Mouse (Mus musculus): ENCODE data around the gene Cacnb4.

Cacnb4 gene

DNA sequence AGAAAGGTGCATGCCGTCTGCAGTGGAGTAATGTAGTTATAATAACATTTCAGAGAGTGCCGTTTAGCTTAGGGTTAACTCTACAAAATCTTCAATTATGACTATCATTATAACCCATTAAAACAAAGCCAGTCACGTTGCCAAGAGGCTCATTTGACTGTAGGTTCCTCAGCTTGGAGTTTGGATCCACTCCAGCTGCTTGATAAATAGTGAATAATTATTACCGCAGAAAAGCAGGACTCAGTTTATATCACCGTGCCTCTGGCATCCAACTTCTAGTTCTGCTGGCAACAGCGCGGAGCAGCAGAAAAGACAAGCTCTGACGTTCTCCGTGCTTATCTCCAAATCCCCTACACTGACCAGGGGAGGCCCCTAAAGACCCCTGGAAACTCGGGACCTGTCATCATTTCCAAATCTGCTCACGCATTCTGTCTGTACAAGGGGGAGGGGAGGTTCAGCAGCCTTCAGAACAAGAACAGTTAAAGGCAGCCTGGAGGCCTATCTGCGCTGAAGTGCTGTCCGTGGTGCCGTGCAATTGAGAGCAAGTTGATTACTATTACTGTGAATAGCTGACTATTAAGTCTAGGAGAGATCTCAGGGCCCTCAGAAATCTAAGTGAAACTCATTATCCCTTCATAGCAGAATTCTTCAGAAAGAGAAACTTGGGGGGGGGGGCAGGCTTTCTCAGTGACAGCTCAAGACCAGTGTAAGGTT lies 240.6 kb downstream of the Cacnb4 start:
- in situ Hi-C loops (cut with MboI; ENCODE audit: unreplicated experiment in 2 of 2) = no loop called here

DNA sequence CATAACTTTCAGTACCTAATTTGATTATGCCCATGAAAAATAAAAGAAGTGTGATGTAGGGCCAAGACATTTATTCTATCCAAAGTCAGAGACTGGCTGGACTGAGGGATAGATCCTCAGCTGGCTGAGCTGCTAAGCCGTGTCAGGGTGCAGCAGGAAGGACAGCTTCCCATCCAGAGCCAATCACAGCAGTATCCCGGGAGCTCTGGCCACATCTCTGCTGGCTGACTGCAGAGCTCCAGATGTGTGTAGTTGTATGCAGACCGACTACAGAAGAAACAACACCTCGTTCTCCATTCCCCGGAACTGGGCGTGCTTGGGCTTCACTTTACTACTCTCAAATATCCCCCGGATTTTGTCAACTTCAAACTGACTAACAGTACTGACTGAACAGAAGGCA lies 243.3 kb downstream of the Cacnb4 start:
- in situ Hi-C loops (cut with MboI; ENCODE audit: unreplicated experiment in 2 of 2) = no loop called here

DNA sequence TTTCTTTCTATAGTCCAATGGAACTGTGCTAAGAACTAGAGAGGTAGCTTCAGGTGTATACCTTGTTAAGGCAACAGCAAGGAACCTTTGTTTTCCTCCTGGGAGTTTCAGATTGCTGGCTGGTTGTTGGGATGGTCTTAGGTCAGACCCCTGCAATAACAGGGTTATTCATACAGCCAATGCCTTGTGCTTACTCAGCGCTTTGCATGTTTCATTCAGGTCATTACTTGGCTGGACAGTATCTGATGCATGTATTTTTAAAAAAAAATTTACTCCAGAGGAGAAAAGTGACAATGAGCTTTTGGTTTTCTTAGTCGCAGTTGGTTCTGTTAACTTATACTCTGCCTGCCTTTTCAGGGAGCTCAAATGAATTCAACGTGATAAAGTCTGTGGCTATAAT lies 249.2 kb downstream of the Cacnb4 start:
- in situ Hi-C loops (cut with MboI; ENCODE audit: unreplicated experiment in 2 of 2) = loop anchor here in 1 of 2 experiments (5.0 to 10.0 kb wide), 2 partner anchors 495 to 767 kb away; partner anchors contain the start of genes Arl6ip6 and Prpf40a

DNA sequence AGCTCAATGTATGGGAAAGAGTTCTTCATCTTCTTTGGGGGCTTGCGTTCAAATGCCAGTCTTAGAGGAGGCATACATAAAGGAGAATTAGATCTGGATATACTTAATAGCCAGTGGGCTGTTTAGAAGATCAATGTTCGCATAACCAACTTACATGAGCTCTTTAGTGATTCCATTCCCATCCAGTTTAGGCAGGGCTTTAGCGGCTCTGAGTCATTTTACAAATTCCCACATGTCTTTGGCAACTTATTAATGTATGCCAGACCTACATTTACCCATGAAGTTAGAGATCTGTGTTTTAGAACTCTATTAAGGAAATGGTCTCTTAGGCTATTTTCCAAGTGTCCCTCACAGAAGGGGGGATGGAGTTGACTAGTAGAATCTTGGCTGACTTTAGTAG lies 250.6 kb downstream of the Cacnb4 start:
- in situ Hi-C loops (cut with MboI; ENCODE audit: unreplicated experiment in 2 of 2) = loop anchor here in 1 of 2 experiments (5.0 to 10.0 kb wide), 2 partner anchors 494 to 769 kb away; partner anchors contain the start of genes Arl6ip6 and Prpf40a

DNA sequence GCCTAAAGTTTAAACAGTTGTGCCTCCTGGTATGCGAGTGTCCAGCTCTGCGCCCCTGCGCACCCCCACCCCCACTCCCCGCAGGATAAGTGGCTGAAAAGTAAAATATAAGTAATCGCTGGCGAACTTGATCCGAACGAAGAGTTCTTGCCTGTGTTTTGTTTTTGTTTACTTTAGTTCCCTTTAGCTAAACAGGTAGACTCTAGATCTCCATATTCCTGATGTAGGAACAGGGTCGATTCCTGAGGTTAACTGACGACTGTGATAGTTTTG lies 251.2 kb downstream of the Cacnb4 start:
- in situ Hi-C loops (cut with MboI; ENCODE audit: unreplicated experiment in 2 of 2) = loop anchor here in 1 of 2 experiments (5.0 to 10.0 kb wide), 2 partner anchors 493 to 769 kb away; partner anchors contain the start of genes Arl6ip6 and Prpf40a

DNA sequence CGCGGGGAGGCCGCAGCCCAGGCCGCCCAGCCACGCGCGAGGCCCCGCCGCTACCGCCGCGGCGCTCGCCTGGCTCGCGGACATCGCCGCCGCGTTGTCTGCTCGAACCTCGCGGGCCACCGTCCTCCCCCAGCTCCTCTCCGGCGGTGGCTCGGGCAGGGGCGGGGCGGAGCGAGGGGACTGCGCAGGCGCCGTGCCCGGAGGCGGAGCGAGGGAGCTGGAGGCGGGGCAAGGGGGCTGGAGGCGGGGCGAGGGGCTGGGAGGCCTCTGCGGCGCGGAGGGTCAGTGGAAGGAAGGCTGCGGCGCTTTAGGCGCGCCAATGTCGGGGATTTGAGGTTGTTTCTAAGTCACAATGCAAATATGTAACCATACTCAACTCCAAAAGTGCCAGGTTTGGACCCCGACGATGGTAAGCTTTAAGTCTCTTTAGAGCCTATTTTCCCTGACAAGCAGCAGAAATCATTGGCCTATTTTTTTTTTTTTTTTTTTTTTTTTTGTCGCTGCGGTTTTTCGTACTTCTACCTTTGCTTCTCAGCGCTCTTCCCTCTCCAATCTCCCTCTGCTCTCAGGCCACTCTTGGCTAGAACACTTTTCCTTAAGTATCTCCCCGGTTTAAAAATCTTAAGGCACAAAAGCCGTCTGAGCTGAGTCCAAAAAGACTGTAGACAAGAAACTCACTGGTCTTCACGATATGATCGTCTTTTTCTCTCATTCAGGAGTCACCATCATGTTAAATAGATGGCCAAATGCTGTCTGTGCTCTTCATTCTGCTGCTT lies 251.7 kb downstream of the Cacnb4 start, which contains the start of gene Arl5a:
Arl5a (minus strand) TSS at position 155 of the 776 bp plus-strand sequence.
- in situ Hi-C loops (cut with MboI; ENCODE audit: unreplicated experiment in 2 of 2) = loop anchor here (5.0 to 25.0 kb wide), 7 partner anchors 312 to 1588 kb away; partner anchors contain the start of genes Arl6ip6 (in 2 of the 2), Prpf40a (in 2 of the 2) and Stam2 (in 2 of the 2)

DNA sequence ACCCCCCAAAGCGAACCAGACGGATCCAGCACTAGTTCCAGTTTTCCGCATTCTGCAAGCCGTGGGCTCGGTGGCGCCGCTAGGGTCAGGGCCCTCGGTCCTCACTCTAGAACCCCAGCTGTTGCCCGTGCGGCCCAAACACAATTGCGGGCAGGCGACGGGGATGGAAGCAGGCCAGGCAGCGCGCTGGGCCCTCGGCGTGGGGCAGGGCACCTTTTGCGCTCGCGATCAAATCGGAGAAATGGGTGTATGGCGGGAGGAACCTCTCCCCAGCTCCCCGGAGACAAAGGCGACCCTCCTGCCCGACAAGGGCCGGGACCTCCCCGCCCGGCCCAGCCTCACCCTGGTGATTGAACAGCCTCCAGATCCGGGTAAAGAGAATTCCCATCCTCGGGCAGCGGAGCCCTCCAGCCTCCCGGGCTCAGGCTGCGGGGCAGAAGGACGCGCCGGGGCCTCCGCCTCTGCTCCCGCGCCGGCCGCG lies 252.3 kb downstream of the Cacnb4 start:
- in situ Hi-C loops (cut with MboI; ENCODE audit: unreplicated experiment in 2 of 2) = loop anchor here (10.0 to 25.0 kb wide), 6 partner anchors 312 to 1587 kb away; partner anchors contain the start of genes Arl6ip6 (in 2 of the 2), Prpf40a (in 2 of the 2) and Stam2 (in 2 of the 2)

DNA sequence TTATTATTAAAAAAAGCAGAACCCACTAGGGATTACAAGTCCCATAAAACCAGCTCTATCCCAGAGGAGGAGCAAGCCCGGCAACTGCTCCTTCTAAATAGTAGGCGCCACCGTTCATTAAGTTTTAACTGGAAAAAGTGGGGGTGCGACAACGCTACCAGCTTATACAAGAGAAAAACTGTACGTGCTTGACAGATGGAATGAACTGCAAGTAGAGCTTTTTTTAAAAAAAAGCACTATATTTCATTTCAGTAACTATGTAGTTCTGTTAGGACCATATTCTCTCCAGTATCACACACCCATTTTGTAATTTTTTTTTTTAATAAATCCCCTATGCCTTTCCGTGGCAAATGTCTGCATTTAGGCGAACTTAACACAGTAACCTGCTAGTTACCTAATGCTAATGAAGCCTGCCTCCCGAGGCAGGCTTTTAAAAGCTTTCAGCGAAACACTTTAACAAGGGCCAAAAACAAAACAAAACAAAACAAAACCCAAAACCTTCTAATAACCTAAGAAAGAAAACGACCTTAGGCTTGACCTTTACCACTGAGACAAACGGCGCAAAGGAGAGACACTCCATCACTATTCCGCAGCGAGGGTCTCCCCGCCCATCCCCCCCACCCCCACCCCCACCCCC lies 252.9 kb downstream of the Cacnb4 start:
- in situ Hi-C loops (cut with MboI; ENCODE audit: unreplicated experiment in 2 of 2) = loop anchor here (10.0 to 25.0 kb wide), 6 partner anchors 311 to 1586 kb away; partner anchors contain the start of genes Arl6ip6 (in 2 of the 2), Prpf40a (in 2 of the 2) and Stam2 (in 2 of the 2)

DNA sequence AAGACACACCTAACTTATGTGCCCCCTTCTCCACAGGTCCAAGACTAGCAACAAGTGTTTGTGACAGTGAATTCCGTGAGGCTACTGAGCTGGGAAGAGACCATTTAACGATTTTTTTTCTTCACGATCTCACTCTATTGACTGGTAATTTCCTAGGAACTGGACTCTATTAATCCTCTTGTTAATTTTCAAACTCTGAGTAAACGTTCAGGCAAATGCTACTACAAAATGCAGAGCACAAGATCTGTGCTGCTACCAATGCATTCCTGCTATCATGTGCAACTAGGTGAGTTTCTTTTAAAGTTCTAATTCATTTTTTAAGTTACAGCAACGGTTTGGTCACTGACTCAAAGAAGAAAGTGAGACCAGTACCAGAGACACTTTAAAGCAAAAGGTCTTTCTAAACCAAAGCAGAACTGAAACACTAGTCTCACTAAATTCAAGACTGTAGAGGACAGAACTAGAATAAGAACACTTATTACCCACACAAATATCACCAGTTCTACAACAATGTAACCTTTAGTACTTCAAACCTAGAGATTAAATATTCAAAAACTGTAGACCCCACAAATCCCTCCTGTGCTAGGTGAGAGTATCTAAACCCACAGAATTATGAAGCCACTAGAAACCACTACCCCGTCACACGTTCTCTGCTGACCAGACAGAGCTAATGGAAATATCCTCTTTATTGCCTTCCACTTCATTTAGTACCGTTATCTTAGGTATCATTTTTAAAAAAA lies 253.6 kb downstream of the Cacnb4 start:
- in situ Hi-C loops (cut with MboI; ENCODE audit: unreplicated experiment in 2 of 2) = loop anchor here (10.0 to 25.0 kb wide), 6 partner anchors 311 to 1586 kb away; partner anchors contain the start of genes Arl6ip6 (in 2 of the 2), Prpf40a (in 2 of the 2) and Stam2 (in 2 of the 2)

DNA sequence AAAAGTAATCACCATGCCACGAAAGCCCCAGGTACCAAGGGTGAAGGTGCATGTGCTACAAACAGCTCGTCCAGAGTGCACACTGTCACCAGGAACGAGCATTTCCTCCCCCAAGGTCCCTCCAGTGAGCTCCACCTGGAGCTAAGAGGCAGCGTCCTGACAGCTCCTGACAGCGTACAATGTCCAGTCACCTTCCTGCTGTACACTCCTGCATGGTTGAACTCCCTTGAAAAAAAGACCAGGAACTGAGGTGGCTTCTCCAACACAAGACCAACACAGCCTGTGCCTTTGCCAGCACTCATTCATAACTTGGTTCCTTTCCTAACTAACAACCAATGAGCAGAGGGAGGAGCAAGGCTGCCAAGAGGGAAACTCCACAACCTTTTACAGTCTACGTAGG lies 255.4 kb downstream of the Cacnb4 start:
- in situ Hi-C loops (cut with MboI; ENCODE audit: unreplicated experiment in 2 of 2) = loop anchor here (10.0 to 25.0 kb wide), 6 partner anchors 309 to 1584 kb away; partner anchors contain the start of genes Arl6ip6 (in 2 of the 2), Prpf40a (in 2 of the 2) and Stam2 (in 2 of the 2)

DNA sequence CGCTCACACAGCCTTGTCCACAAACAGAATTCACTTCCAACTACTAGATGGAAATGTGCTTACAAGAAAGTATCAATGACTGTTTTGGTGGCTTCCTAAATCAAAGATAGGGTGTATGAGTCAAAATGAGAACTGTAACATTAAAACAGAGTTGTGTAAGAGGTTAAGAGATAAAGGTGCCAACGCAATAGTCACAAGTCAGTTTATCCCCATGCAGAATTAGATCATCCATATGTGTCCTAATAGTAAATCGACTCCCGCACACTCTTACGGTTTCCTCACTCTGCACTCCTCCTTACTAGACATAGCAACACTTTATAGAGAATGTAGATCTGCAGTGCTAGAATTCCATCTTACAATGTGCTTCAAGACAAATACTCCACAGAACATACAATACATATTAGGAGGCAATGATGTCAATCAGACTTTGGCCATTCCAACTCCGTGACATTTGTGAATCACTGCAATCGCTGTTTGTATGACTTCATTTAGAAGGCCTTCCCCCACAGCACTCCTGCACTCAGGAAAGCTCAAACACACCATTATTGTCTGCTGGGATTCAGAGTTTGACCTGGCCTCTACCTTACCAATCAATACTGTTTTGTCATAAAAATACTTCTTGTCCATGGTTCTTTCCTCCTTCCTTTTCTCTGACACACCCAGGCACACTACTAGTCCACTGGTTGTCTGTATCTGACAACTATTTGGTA lies 256.5 kb downstream of the Cacnb4 start:
- in situ Hi-C loops (cut with MboI; ENCODE audit: unreplicated experiment in 2 of 2) = loop anchor here (10.0 to 25.0 kb wide), 6 partner anchors 308 to 1583 kb away; partner anchors contain the start of genes Arl6ip6 (in 2 of the 2), Prpf40a (in 2 of the 2) and Stam2 (in 2 of the 2)

DNA sequence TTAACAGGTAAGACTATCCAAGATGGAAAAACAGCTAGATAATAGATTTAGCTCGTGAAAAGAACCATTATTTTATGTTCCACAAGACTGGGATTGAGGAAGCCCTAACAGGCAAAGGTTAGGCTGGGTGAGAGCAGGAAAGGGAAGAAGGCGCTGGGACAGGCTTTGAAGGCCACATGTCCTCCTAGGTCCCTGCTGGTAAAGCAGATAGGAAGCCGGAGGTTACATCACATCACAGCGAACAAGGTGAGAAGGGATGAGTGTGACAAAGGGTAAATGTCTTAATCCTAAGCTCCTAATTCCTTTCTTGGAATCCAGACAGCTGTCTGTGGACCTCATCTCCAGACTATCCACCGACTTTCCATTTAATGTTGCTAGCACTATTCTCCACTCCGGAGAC lies 257.3 kb downstream of the Cacnb4 start:
- in situ Hi-C loops (cut with MboI; ENCODE audit: unreplicated experiment in 2 of 2) = loop anchor here (10.0 to 25.0 kb wide), 6 partner anchors 307 to 1582 kb away; partner anchors contain the start of genes Stam2 (in 2 of the 2), Arl6ip6 (in 1 of the 2), Nmi (in 1 of the 2) and Prpf40a (in 1 of the 2)

DNA sequence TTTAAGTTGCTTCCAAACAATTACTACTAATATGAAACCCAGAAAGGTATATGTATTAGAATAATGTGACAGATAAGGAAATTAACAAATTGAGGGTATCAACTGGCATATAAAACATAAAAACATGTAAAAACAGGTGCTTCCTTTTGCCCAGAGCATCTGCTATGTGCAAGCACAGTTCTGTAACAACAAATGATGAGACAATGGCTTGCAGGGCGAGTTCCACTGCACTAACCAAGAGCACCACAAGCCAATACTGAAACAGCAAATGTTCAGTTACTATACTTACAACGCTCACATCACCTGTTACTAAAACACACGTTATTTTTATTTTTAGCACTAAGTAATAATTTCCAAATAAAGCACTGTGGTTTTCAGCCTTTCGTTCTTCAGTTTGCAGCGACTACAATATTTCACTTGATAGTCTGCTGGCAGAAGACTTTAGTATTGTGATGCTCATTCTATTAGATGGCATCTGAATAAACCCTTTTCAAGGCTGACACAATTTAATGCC lies 264.1 kb downstream of the Cacnb4 start:
- in situ Hi-C loops (cut with MboI; ENCODE audit: unreplicated experiment in 2 of 2) = loop anchor here (10.0 to 25.0 kb wide), 6 partner anchors 300 to 1575 kb away; partner anchors contain the start of genes Stam2 (in 2 of the 2), Arl6ip6 (in 1 of the 2), Nmi (in 1 of the 2) and Prpf40a (in 1 of the 2)

DNA sequence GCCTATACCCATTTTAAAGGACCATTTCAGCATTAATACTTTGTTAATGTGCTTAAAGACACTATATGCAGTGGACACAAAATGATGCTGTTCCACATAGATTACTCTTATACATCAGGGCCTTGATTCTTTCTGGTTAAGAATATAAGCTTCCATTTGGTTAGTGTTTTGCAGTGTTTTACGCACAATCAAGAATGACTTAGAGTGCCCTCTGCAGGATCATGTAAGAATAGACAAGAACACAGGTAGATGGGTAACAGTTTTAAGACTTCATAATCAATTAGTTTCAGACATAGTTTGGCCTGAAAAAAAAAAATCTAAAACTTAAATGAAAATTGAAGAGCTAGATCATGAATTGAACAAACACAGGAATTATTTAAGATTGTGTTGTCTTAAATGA lies 270.2 kb downstream of the Cacnb4 start:
- in situ Hi-C loops (cut with MboI; ENCODE audit: unreplicated experiment in 2 of 2) = loop anchor here (25.0 kb wide), 5 partner anchors 294 to 1569 kb away; partner anchors contain the start of genes Stam2 (in 2 of the 2), Arl6ip6 (in 1 of the 2) and Prpf40a (in 1 of the 2)

DNA sequence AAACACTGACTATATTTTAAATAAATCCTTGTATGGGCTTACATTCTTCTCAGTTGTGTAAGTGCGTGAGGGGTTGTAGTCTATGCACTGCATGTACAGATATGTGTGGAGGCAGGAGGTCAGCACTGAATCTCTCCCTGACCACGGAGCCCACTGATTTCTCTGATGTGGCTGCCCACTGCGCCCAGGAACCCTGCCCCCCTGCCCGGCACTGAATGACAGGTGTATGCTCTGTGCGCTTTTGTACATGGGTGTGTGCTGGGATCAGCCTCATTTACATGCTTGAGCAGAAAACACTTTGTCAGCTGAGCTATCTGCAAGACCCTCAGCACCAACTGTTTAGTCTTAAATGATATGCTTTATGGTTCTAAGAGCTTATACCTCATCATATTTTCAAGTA lies 271.4 kb downstream of the Cacnb4 start:
- in situ Hi-C loops (cut with MboI; ENCODE audit: unreplicated experiment in 2 of 2) = loop anchor here (25.0 kb wide), 5 partner anchors 293 to 1568 kb away; partner anchors contain the start of genes Stam2 (in 2 of the 2), Arl6ip6 (in 1 of the 2) and Prpf40a (in 1 of the 2)

DNA sequence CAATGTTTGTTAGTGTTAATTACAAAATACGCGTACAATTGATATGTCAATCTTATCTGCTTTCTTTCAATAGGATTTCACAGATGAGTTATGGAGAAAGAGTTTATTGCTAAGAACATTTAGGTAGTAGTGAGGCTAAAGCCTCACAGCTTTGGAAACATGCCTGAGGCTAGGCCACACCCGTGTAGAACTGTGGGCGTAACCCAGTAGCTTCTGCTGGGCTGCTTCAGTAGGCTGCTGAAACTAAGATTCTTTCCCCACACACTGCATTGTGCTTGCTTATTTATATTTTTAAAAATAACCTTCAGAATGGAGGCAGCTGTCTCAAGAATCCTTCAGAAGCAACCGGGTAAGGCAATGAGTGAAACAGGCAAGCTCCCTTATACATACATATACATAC lies 282.1 kb downstream of the Cacnb4 start:
- in situ Hi-C loops (cut with MboI; ENCODE audit: unreplicated experiment in 2 of 2) = no loop called here

DNA sequence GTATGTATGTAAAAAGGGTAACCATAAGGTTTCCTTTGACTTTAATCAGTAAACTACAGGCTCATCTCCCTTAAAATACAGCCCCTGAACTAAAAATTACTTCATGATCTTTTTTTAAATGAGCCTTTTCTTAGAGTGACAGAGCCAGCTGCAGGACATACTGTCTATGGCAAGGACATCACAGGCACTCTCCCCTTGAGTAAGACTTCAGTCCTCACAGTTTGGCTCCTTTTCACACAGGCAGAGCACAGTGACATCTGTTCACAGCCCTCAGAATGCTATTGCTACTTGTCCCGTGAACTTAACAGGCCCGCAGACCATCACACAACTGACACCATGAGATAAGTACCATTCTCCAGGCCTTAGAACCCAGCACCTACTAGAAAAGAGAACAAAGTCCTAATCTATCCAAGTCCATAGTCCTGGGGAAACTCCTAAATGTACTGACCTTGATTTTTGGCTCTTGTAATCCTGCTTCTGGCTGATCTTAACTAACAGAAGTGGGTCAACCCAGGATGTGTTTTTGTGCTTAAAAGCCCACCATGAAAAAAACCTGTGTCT lies 286.1 kb downstream of the Cacnb4 start:
- in situ Hi-C loops (cut with MboI; ENCODE audit: unreplicated experiment in 2 of 2) = no loop called here

DNA sequence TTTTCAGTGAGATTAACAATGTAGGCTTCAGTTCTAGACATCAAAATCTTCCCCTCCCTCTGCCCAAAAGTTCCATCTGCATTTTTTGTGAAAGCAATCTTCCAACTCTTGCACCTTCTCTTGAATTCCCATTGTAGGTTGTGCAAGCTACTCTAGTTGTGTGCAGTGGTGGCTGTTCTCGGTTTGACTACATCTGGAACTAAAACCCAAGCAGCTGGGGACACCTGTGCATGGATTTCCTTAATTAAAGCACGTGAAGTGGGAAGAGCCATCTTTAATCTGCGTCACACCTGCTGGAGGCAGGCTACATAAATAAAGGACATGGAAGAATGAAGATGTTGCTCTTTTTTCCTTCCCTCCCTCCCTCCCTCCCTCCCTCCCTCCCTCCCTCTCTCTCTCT lies 286.7 kb downstream of the Cacnb4 start:
- in situ Hi-C loops (cut with MboI; ENCODE audit: unreplicated experiment in 2 of 2) = no loop called here

All from v-Abl transformed pro-B cells (cell line).